Mouse (Mus musculus) testis, adult 2 months (tissue): ENCODE results near the gene Cyp4a10.
"Not testable (repeated sequence)": the region's sequence is repeated elsewhere in the genome, so short reads cannot be mapped to it uniquely, and the experiment has no call there.

Experiments
- CTCF ChIP-seq: fragments of 200-500 bp; IDR thresholded peaks from 2 replicates; pipeline ENCODE4 v1.5.1; 2012; ENCODE audit warnings: low read depth, mild to moderate bottlenecking, inconsistent platforms, low read length, moderate library complexity; ENCODE audit not compliant: control insufficient read depth, insufficient read depth, insufficient replicate concordance
- POLR2A ChIP-seq: fragments of 200-500 bp; IDR thresholded peaks from 2 replicates; pipeline ENCODE4 v1.6.1; 2012; ENCODE audit warnings: low read depth, mild to moderate bottlenecking, inconsistent platforms, low read length, moderate library complexity; ENCODE audit not compliant: control insufficient read depth

- not testable (repeated sequence) for TF ChIP-seq POLR2A, CTCF
Measured at GRCm38 (mm10) chr4:115561236-115561635, 43.2 kb downstream of the Cyp4a10 start.
